Mouse (Mus musculus) forebrain, embryonic 10.5 days (tissue): Measurements from ENCODE around the gene Nedd9. TPM values are rescaled to one million over a fixed set of nuclear protein-coding genes. Genes with fewer than 3 reads are reported as not detected.

Experiments
- DNase-seq: peaks from one replicate; pipeline ENCODE4 v3.0.0-alpha.2; 2017; ENCODE audit warnings: low spot score; ENCODE audit errors: extremely low spot score
- H3K27ac ChIP-seq: fragments of 300-500 bp; sonication (generic); 2 replicates; pipeline ENCODE4 v1.5.1; 2016; ENCODE audit warnings: mild to moderate bottlenecking
- H3K27me3 ChIP-seq: fragments of 300-500 bp; sonication (generic); 2 replicates; pipeline ENCODE4 v1.6.1; 2016; ENCODE audit warnings: mild to moderate bottlenecking; ENCODE audit not compliant: poor library complexity, severe bottlenecking
- H3K36me3 ChIP-seq: fragments of 300-500 bp; sonication (generic); replicated peaks from 2 replicates; pipeline ENCODE4 v1.6.1; 2016; ENCODE audit warnings: mild to moderate bottlenecking, moderate library complexity
- H3K4me1 ChIP-seq: fragments of 300-500 bp; sonication (generic); 2 replicates; pipeline ENCODE4 v1.6.1; 2016
- H3K4me3 ChIP-seq: fragments of 300-500 bp; sonication (generic); 2 replicates; pipeline ENCODE4 v1.5.1; 2016; ENCODE audit warnings: mild to moderate bottlenecking, moderate library complexity
- H3K9me3 ChIP-seq: fragments of 300-500 bp; sonication (generic); 2 replicates; pipeline ENCODE4 v1.6.1; 2016; ENCODE audit warnings: mild to moderate bottlenecking, moderate library complexity
- WGBS: fragments of 180-500 bp; shearing (Covaris S2); methylation state at CpG from one replicate; pipeline ENCODE4 v1.1.7; 2016; 5-methylcytosine and 5-hydroxymethylcytosine counted together
- polyA plus RNA-seq: library from polyadenylated mRNA; unstranded; fragments of >200 nt; fragmentation: Nextera tagmentation; extraction: Ambion mirVana; gene quantifications from 2 replicates; pipeline ENCODE4 v1.2.1, GENCODE M21; 2016

Gene Nedd9
- polyA plus RNA-seq, 1 experiment from 2014 or later = 18.4 TPM

GRCm38 (mm10) chr13:41461418-41461817, 25.7 kb downstream of the Nedd9 start:
- H3K36me3 ChIP-seq = no peaks in the 10 kb centered on the region
- no peaks in the 10 kb centered on the region for H3K9me3 ChIP-seq
- no peak overlapping the region for H3K27ac ChIP-seq
- no peaks in the 10 kb centered on the region for H3K27me3 ChIP-seq
- WGBS = 82% methylated on average over 3 of the region's 3 CpGs
- peaks cover 20% of the 10 kb centered on the region for H3K4me1 ChIP-seq
- DNase-seq = no peak
- no peak overlapping the region for H3K4me3 ChIP-seq

DNA sequence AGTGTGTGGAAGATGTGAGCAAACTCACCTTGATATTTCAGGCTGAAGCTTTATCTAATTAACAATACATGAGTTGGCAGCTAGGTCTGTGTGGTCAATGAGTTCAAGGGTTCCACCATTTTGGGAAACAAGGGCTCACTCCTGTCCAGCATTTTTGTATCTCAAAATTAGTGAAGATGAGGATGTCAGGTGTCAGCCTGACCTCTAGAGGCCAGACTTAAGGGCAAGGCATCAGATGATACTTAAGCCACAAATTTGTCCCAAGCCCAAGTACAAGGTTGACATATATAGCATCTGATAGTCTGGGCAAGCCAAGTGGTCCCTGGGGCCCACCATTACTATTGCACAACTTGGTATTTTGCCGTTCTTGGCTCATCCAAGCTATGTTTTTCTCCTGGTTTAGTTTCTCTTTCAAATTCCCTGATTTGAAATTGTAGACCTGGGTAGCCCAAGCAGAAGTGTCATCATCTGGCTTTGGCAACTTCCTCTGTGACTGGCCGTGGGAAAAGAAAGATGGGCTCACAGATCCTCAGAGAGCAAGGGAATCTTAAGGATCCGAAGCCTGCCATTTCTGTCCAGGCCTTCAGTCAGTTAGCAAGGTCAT, 27.4 kb downstream of the Nedd9 start:
- no peak for DNase-seq
- Histone ChIP-seq H3K27ac (no peak overlapping the region), H3K4me3 (no peak overlapping the region), H3K36me3 (no peaks in the 10 kb centered on the region), H3K4me1 (peaks cover 25% of the 10 kb centered on the region), H3K9me3 (no peaks in the 10 kb centered on the region), H3K27me3 (no peaks in the 10 kb centered on the region)
- 94% methylated on average over 3 of the region's 3 CpGs for WGBS

GRCm38 (mm10) chr13:41458709-41459108, 28.5 kb downstream of the Nedd9 start:
- Histone ChIP-seq H3K36me3 (no peaks in the 10 kb centered on the region), H3K27ac (no peak overlapping the region), H3K4me3 (no peak overlapping the region), H3K4me1 (peaks cover 31% of the 10 kb centered on the region), H3K9me3 (no peaks in the 10 kb centered on the region), H3K27me3 (no peaks in the 10 kb centered on the region)
- no peak for DNase-seq
- WGBS = 62% methylated on average over 2 of the region's 2 CpGs

- 93% methylated on average over 10 of the region's 10 CpGs for WGBS
- H3K27ac ChIP-seq = peak overlapping the region; percentile 49
- peaks cover 35% of the 10 kb centered on the region for H3K4me1 ChIP-seq
- no peak overlapping the region for H3K4me3 ChIP-seq
- H3K36me3 ChIP-seq = no peaks in the 10 kb centered on the region
- H3K9me3 ChIP-seq = no peaks in the 10 kb centered on the region
- no peaks in the 10 kb centered on the region for H3K27me3 ChIP-seq
- no peak for DNase-seq
Observed at GRCm38 (mm10) chr13:41457798-41458390, 29.3 kb downstream of the Nedd9 start.

DNA sequence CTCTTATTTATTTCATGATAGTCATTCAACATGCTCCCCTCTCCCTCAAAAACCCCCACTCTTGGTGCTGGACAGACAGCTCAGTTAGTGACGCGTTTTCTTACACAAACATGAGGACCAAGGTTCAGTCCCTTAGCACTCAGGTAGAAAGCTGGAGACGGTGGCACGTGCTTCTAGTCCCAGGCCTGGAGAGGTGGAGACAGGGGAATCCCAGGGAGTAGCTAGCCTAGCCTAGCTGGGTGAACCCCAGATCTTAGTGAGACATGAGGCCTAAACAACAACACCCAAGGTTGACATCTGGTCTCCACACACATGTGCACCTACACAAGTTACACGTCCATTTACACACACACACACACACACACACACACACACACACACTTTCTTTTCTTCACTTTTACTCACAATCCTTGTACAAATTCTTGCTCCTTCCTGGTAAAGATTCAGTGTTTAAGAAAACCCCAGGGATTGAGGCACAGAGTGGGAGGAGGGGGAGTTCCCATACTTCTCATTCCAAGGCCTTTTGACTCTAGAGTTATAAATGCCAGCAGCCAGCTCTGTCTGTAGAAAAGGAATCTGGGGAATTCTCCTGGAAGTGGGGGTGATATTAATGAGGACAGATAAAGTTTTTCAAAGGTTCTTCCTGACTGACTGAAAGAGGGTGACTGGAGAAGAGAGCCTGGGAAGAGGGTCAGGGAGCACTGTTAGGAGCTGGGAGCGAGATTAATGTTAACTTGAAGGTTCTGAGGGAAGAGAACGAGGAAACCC, 29.9 kb downstream of the Nedd9 start:
- Histone ChIP-seq H3K27ac (peak overlapping the region; percentile 49), H3K9me3 (no peaks in the 10 kb centered on the region), H3K4me3 (no peak overlapping the region), H3K27me3 (no peaks in the 10 kb centered on the region), H3K4me1 (peaks cover 35% of the 10 kb centered on the region), H3K36me3 (no peaks in the 10 kb centered on the region)
- no peak for DNase-seq
- whole genome bisulfite sequencing = 74% methylated on average over 7 of the region's 7 CpGs

- WGBS = 84% methylated on average over 14 of the region's 14 CpGs
- Histone ChIP-seq H3K27ac (0 out of 2 replicates have a peak overlapping the region, but pooled peaks have one; percentile 49), H3K4me3 (no peak overlapping the region), H3K36me3 (no peaks in the 10 kb centered on the region), H3K4me1 (peaks cover 35% of the 10 kb centered on the region), H3K27me3 (no peaks in the 10 kb centered on the region), H3K9me3 (no peaks in the 10 kb centered on the region)
- no peak for DNase-seq
Observed at GRCm38 (mm10) chr13:41456292-41457029, 30.7 kb downstream of the Nedd9 start.

DNA sequence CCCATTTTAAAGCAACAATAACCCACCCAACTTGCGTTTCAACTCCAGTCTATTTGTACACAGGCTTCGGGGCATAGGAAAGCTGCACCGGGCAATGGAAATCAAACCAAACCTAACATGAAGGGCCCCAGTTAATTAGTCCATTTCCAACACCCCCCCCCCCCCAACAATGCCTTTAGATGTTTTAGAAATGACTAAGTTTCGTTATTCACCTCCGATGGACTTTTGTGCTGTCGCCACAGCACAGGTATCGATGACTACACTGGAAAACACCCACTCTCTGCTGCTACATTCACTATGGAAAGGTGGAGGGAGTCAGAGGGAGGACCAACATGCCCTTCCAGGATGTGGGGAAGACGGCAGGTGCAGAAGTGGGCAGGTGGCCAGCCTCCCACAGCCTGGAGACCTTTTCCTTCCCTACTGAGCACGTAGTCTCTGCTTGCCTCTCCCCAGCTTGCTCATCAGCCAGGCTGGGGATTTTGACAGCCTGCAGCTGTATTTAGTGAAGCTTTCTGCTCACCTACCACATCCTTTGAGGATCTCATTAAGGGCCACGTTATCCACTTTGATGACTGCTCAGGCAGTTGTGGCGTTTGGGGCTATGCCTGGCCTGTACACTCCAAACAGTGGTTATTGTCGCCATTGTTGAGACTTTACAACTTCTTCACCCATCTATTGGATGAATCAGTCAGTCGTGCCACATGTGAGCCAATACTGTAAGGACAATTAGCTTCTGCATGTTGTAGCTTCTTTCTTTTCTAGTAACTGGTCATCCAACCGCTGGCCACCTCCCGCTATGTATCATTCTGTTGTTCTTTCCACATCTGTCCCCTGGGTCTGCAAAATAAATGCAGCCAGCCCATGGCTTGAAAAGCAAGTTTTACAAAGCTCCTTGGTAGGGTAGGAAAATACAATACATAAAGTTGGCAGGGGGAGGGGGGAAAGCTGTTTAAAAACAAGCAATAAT, 33.7 kb downstream of the Nedd9 start:
- no peak overlapping the region for H3K27ac ChIP-seq
- H3K4me3 ChIP-seq = no peak overlapping the region
- whole genome bisulfite sequencing = 87% methylated on average over 15 of the region's 15 CpGs
- no peaks in the 10 kb centered on the region for H3K36me3 ChIP-seq
- H3K9me3 ChIP-seq = no peaks in the 10 kb centered on the region
- H3K4me1 ChIP-seq = peaks cover 29% of the 10 kb centered on the region
- H3K27me3 ChIP-seq = no peaks in the 10 kb centered on the region
- no peak for DNase-seq

DNA sequence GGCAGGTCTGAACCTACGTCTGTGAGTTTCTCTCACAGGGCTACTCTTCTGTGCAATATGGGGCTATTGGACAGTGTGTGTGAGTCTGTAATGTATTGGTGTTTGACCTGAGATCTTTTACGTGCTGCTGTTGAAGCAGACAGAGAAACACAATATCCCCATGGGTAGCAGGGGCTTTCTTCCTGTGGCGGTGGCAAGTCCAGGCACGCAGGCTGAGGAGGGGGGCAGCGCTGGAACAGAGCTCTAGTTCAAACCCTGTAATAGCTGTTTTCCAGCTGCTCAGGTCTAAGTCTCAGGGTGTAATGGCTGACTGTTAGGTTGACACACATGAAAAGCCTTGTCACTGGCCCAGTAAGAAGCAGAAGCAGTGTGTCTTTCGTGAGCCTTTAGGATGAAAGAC, 36.3 kb downstream of the Nedd9 start:
- no peak for DNase-seq
- H3K27me3 ChIP-seq = no peaks in the 10 kb centered on the region
- H3K4me1 ChIP-seq = peaks cover 10% of the 10 kb centered on the region
- H3K4me3 ChIP-seq = no peak overlapping the region
- 84% methylated on average over 6 of the region's 6 CpGs for WGBS
- H3K9me3 ChIP-seq = no peaks in the 10 kb centered on the region
- H3K36me3 ChIP-seq = no peaks in the 10 kb centered on the region
- H3K27ac ChIP-seq = no peak overlapping the region

DNA sequence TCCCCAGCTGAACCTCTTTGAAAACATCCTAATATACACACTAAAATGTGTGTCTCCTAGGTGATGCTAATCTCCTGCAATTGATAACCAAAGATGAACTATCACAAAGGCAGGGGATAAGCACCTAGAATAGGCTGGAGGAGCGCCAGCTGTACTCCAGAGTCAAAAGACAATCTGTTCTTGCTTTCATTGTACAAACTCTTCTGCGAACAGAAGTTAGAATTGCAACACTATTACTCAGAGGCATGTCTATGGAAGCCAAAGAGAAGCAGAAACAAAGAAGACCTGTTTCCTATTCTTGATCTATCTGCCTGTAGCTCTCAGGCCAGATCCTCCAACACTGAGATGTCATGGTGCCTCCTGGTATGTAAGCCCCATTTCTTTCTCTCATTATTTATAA, 38.0 kb downstream of the Nedd9 start:
- WGBS = 76% methylated on average over 2 of the region's 2 CpGs
- no peaks in the 10 kb centered on the region for H3K27me3 ChIP-seq
- no peak overlapping the region for H3K27ac ChIP-seq

GRCm38 (mm10) chr13:41447209-41447608, 40.0 kb downstream of the Nedd9 start:
- H3K36me3 ChIP-seq = no peaks in the 10 kb centered on the region
- no peak overlapping the region for H3K4me3 ChIP-seq
- H3K4me1 ChIP-seq = peaks cover 6% of the 10 kb centered on the region
- no peak overlapping the region for H3K27ac ChIP-seq
- DNase-seq = no peak
- 72% methylated on average over 6 of the region's 6 CpGs for WGBS
- H3K9me3 ChIP-seq = no peaks in the 10 kb centered on the region
- no peaks in the 10 kb centered on the region for H3K27me3 ChIP-seq

More for the DNA sequence above, 38.0 kb downstream of the Nedd9 start:
- Histone ChIP-seq H3K4me3 (no peak overlapping the region), H3K36me3 (no peaks in the 10 kb centered on the region), H3K4me1 (peaks cover 9% of the 10 kb centered on the region), H3K9me3 (no peaks in the 10 kb centered on the region)
- no peak for DNase-seq

GRCm38 (mm10) chr13:41446591-41446990, 40.6 kb downstream of the Nedd9 start:
- 97% methylated on average over 1 of the region's 1 CpGs for WGBS

More at GRCm38 (mm10) chr13:41446591-41446990, 40.6 kb downstream of the Nedd9 start:
- no peaks in the 10 kb centered on the region for H3K27me3 ChIP-seq
- peaks cover 11% of the 10 kb centered on the region for H3K4me1 ChIP-seq
- H3K27ac ChIP-seq = no peak overlapping the region
- H3K36me3 ChIP-seq = no peaks in the 10 kb centered on the region
- H3K9me3 ChIP-seq = no peaks in the 10 kb centered on the region
- no peak for DNase-seq
- no peak overlapping the region for H3K4me3 ChIP-seq
